Mouse (Mus musculus): Measurements from ENCODE around the gene Sema5b. TPM values are rescaled to one million over a fixed set of nuclear protein-coding genes. Genes with fewer than 3 reads are reported as not detected.
"Not testable (repeated sequence)": the region's sequence is repeated elsewhere in the genome, so short reads cannot be mapped to it uniquely, and the experiment has no call there.

The Sema5b gene
- total RNA-seq, 2 experiments from 2014 or later = 14.1 to 18.2 TPM

GRCm38 (mm10) chr16:35547966-35548365 lies 7.0 kb downstream of the Sema5b start:
- DNase-seq (ENCODE audit: extremely low spot score in 1 of 2, low spot score in 1 of 2) = no peak

- no peak for DNase-seq (ENCODE audit: extremely low spot score in 1 of 2, low spot score in 1 of 2)
These were observed 8.4 kb downstream of the Sema5b start for GRCm38 (mm10) chr16:35549354-35549753.

GRCm38 (mm10) chr16:35555596-35556482 lies 14.9 kb downstream of the Sema5b start:
- no peak for DNase-seq (ENCODE audit: extremely low spot score in 1 of 2, low spot score in 1 of 2)

GRCm38 (mm10) chr16:35557038-35557437 lies 16.1 kb downstream of the Sema5b start:
- no peak for DNase-seq (ENCODE audit: extremely low spot score in 1 of 2, low spot score in 1 of 2)

- no peak for DNase-seq (ENCODE audit: extremely low spot score in 1 of 2, low spot score in 1 of 2)
These were observed 20.6 kb downstream of the Sema5b start for GRCm38 (mm10) chr16:35561541-35561940.

- DNase-seq (ENCODE audit: extremely low spot score in 1 of 2, low spot score in 1 of 2) = no peak
These were observed 23.4 kb downstream of the Sema5b start for GRCm38 (mm10) chr16:35564246-35564905.

- not testable (repeated sequence) for DNase-seq (ENCODE audit: extremely low spot score in 1 of 2, low spot score in 1 of 2)
These were observed 24.7 kb downstream of the Sema5b start for GRCm38 (mm10) chr16:35565601-35566000.

- no peak for DNase-seq (ENCODE audit: extremely low spot score in 1 of 2, low spot score in 1 of 2)
These were observed 27.4 kb downstream of the Sema5b start for GRCm38 (mm10) chr16:35568225-35568880.

- DNase-seq (ENCODE audit: extremely low spot score in 1 of 2, low spot score in 1 of 2) = no peak
These were observed 28.4 kb downstream of the Sema5b start for GRCm38 (mm10) chr16:35569347-35569746.

- no peak for DNase-seq (ENCODE audit: extremely low spot score in 1 of 2, low spot score in 1 of 2)
These were observed 28.8 kb downstream of the Sema5b start for GRCm38 (mm10) chr16:35569758-35570157.

GRCm38 (mm10) chr16:35570627-35571026 lies 29.7 kb downstream of the Sema5b start:
- no peak for DNase-seq (ENCODE audit: extremely low spot score in 1 of 2, low spot score in 1 of 2)

- no peak for DNase-seq (ENCODE audit: extremely low spot score in 1 of 2, low spot score in 1 of 2)
These were observed 32.6 kb downstream of the Sema5b start for GRCm38 (mm10) chr16:35573586-35573985.

- DNase-seq (ENCODE audit: extremely low spot score in 1 of 2, low spot score in 1 of 2) = no peak
These were observed 36.4 kb downstream of the Sema5b start for GRCm38 (mm10) chr16:35577181-35577941.

- peak in 1 of 2 experiments; percentile 28 for DNase-seq (ENCODE audit: extremely low spot score in 1 of 2, low spot score in 1 of 2)
These were observed 40.4 kb downstream of the Sema5b start for GRCm38 (mm10) chr16:35581299-35581698.

- no peak for DNase-seq (ENCODE audit: extremely low spot score in 1 of 2, low spot score in 1 of 2)
These were observed 42.7 kb downstream of the Sema5b start for GRCm38 (mm10) chr16:35583551-35584080.

GRCm38 (mm10) chr16:35585126-35585694 lies 44.3 kb downstream of the Sema5b start:
- DNase-seq (ENCODE audit: extremely low spot score in 1 of 2, low spot score in 1 of 2) = no peak

GRCm38 (mm10) chr16:35587046-35587779 lies 46.3 kb downstream of the Sema5b start:
- no peak for DNase-seq (ENCODE audit: extremely low spot score in 1 of 2, low spot score in 1 of 2)

- no peak for DNase-seq (ENCODE audit: extremely low spot score in 1 of 2, low spot score in 1 of 2)
These were observed 47.0 kb downstream of the Sema5b start for GRCm38 (mm10) chr16:35587866-35588465.

GRCm38 (mm10) chr16:35588731-35589151 lies 47.8 kb downstream of the Sema5b start:
- DNase-seq (ENCODE audit: extremely low spot score in 1 of 2, low spot score in 1 of 2) = no peak

Data from layer of hippocampus, postnatal 25 days (tissue).